ENCODE assay signal across 25 mouse cellular contexts in genomic region chr10:106273335-106273734, GRCm38 (mm10).
"Had no signal": no experiment of that assay in that cellular context is flagged by ENCODE, and none has a peak within 500 bp of the region (broad histone marks: within the 10 kb centered on the region; RNA-seq: fewer than 3 reads in every experiment).

No protein-coding gene starts in this region.

- H3K4me3 ChIP-seq: heart, adult 2 months; heart, embryonic 13.5 days; heart, embryonic 15.5 days; hindbrain, embryonic 13.5 days; hindbrain, embryonic 15.5 days; kidney, embryonic 15.5 days; limb, embryonic 13.5 days had no signal

- H3K27me3 ChIP-seq: heart, embryonic 13.5 days; heart, embryonic 15.5 days; hindbrain, embryonic 13.5 days; hindbrain, embryonic 15.5 days; kidney, embryonic 15.5 days; limb, embryonic 13.5 days had no signal

- ATAC-seq: forebrain, postnatal 0 days; hindbrain, postnatal 0 days; intestine, embryonic 16.5 days had no signal

- H3K36me3 ChIP-seq: heart, embryonic 13.5 days; heart, embryonic 15.5 days; hindbrain, embryonic 13.5 days; hindbrain, embryonic 15.5 days; kidney, embryonic 15.5 days; limb, embryonic 13.5 days had no signal

- H3K4me2 ChIP-seq: heart, embryonic 11.5 days; heart, embryonic 13.5 days; heart, embryonic 15.5 days; hindbrain, embryonic 13.5 days; hindbrain, embryonic 15.5 days; kidney, embryonic 15.5 days; limb, embryonic 13.5 days had no signal

- H3K9me3 ChIP-seq: heart, embryonic 13.5 days; heart, embryonic 15.5 days; hindbrain, embryonic 13.5 days; hindbrain, embryonic 15.5 days; kidney, embryonic 15.5 days; limb, embryonic 13.5 days had no signal

- H3K27ac ChIP-seq: heart, adult 2 months; heart, embryonic 13.5 days; heart, embryonic 15.5 days; hindbrain, embryonic 13.5 days; hindbrain, embryonic 15.5 days; hindbrain, postnatal 0 days; kidney, embryonic 15.5 days; kidney, postnatal 0 days; limb, embryonic 13.5 days had no signal

- DNase-seq: forebrain, postnatal 0 days; gastrocnemius, postnatal 14 days; gastrocnemius, postnatal 36 days; heart, adult 11 months; heart, adult 2 months; heart, postnatal 14 days; heart, postnatal 36 days; kidney, adult 11 months; kidney, adult 2 months; kidney, adult 9 months; kidney, postnatal 14 days; kidney, postnatal 36 days; layer of hippocampus, adult 9-11 months; layer of hippocampus, postnatal 36 days; left cerebral cortex, postnatal 4 days had no signal

- H3K4me1 ChIP-seq: heart, embryonic 13.5 days; heart, embryonic 15.5 days; hindbrain, embryonic 13.5 days; hindbrain, embryonic 15.5 days; kidney, embryonic 15.5 days; limb, embryonic 13.5 days had no signal

- H3K9ac ChIP-seq: forebrain, postnatal 0 days; heart, embryonic 13.5 days; heart, embryonic 15.5 days; hindbrain, embryonic 13.5 days; hindbrain, embryonic 15.5 days; kidney, embryonic 15.5 days; limb, embryonic 13.5 days had no signal
